Mouse (Mus musculus) thymus, adult 2 months (tissue): ENCODE data around the gene Ppfia1. TPM values are rescaled to one million over a fixed set of nuclear protein-coding genes. Genes with fewer than 3 reads are reported as not detected.

ENCODE experiments used
- DNase-seq: peaks from one replicate; pipeline ENCODE4 v3.0.0; 2021
- H3K27ac ChIP-seq: fragments of 200-500 bp; 2 replicates; pipeline ENCODE4 v1.5.1; 2012; ENCODE audit warnings: low read length, control low read depth; ENCODE audit not compliant: control insufficient read depth, insufficient read depth
- H3K27me3 ChIP-seq: fragments of 200-500 bp; 2 replicates; pipeline ENCODE4 v1.6.1; 2012; ENCODE audit warnings: mild to moderate bottlenecking, low read length, moderate library complexity, mixed read lengths; ENCODE audit not compliant: control insufficient read depth, insufficient read depth
- H3K36me3 ChIP-seq: fragments of 200-500 bp; 2 replicates; pipeline ENCODE4 v1.6.1; 2012; ENCODE audit warnings: mild to moderate bottlenecking, low read length, moderate library complexity; ENCODE audit not compliant: control insufficient read depth, insufficient read depth
- H3K4me1 ChIP-seq: fragments of 200-500 bp; replicated peaks from 2 replicates; pipeline ENCODE4 v1.6.1; 2012; ENCODE audit warnings: low read length; ENCODE audit not compliant: control insufficient read depth, insufficient read depth
- H3K4me3 ChIP-seq: fragments of 200-500 bp; 2 replicates; pipeline ENCODE4 v1.5.1; 2012; ENCODE audit warnings: mild to moderate bottlenecking, low read length, control low read depth, moderate library complexity; ENCODE audit not compliant: control insufficient read depth, insufficient read depth
- CTCF ChIP-seq: fragments of 200-500 bp; IDR thresholded peaks from 2 replicates; pipeline ENCODE4 v1.5.1; 2012; ENCODE audit warnings: mild to moderate bottlenecking, control low read depth, low read length, moderate library complexity, borderline replicate concordance; ENCODE audit not compliant: control insufficient read depth, poor library complexity, insufficient read depth; ENCODE audit errors: extremely low read depth
- POLR2A ChIP-seq: fragments of 200-500 bp; IDR thresholded peaks from 2 replicates; pipeline ENCODE4 v1.6.1; 2012; ENCODE audit warnings: mild to moderate bottlenecking, low read length, control low read depth, moderate library complexity; ENCODE audit not compliant: control insufficient read depth, poor library complexity, insufficient read depth; ENCODE audit errors: extremely low read depth
- WGBS: fragments of 180-500 bp; shearing (Covaris S2); methylation state at CpG from one replicate; pipeline ENCODE4 v1.1.7; 2018; 5-methylcytosine and 5-hydroxymethylcytosine counted together
- polyA plus RNA-seq: library from polyadenylated mRNA; depleted of rRNA; stranded (reverse); fragments of >200 nt; gene quantifications from 2 replicates; pipeline ENCODE4 v1.2.3, GENCODE M21; 2012

The Ppfia1 gene
- polyA plus RNA-seq, 1 experiment: 59.8 TPM

DNA sequence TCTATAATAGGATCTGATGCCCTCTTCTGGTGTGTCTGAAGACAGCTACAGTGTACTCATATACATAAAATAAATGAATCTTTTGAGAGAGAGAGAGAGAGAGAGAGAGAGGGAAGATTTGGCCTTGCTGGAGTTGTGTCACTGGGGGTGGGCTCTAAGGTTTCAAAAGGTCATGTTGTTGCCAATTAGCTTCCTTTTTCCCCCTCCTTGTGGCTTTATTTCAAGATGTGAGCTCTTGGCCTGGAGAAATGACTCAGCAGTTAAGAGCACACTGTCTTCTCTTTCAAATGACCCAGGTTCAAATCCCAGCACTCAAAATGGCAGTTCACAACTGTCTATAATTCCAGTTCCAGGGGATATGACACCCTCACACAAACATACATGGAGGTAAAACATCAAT, 14.6 kb upstream of the Ppfia1 start:
- H3K4me3 ChIP-seq: no peak overlapping the region
- no peaks in the 10 kb centered on the region for H3K4me1 ChIP-seq
- no peak overlapping the region for H3K27ac ChIP-seq
- no peaks in the 10 kb centered on the region for H3K27me3 ChIP-seq
- no peak for TF ChIP-seq POLR2A
- TF ChIP-seq CTCF: no peak
- no peaks in the 10 kb centered on the region for H3K36me3 ChIP-seq
- no peak for DNase-seq

DNA sequence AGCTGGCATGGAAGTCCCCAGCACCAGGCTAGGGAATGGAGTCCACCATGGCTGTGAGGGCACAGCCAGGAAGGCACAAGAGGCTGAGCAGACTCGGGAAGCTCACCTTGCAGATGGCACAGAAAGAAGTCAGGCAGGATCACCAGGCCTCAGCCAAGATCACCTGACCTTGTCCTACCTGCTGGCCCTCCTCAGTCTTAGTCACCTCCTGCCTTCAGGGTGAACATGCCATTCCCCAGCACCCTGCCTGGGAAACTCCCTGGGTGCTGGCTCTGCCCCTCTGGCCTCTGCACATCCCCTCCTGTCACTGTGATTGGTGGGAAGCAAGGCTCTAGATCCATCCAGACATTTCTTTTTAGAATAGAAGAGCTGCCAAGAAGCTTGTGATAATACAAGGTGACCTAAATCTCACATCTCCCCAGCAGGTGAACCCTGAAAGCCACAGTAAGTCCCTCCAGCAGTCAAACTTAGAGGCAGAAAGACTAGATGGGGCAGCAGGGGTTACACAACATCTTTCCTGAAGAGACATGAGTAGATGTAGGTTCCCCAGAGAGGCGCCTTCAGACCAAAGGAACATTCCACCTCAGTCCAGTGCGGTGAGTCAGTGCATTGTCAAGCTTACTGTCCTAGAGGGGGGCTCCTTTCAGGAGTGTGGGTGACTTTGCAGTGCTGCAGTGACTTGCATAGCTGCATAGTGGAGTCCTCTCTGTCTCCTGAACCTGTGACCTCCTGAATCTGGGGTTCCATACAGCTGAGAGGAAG, 13.6 kb upstream of the Ppfia1 start:
- WGBS: 85% methylated on average over 3 of the region's 3 CpGs
- TF ChIP-seq POLR2A (no peak), CTCF (no peak)
- no peak overlapping the region for H3K27ac ChIP-seq
- no peaks in the 10 kb centered on the region for H3K27me3 ChIP-seq
- no peak overlapping the region for H3K4me3 ChIP-seq
- no peak for DNase-seq
- H3K4me1 ChIP-seq: no peaks in the 10 kb centered on the region
- H3K36me3 ChIP-seq: no peaks in the 10 kb centered on the region

DNA sequence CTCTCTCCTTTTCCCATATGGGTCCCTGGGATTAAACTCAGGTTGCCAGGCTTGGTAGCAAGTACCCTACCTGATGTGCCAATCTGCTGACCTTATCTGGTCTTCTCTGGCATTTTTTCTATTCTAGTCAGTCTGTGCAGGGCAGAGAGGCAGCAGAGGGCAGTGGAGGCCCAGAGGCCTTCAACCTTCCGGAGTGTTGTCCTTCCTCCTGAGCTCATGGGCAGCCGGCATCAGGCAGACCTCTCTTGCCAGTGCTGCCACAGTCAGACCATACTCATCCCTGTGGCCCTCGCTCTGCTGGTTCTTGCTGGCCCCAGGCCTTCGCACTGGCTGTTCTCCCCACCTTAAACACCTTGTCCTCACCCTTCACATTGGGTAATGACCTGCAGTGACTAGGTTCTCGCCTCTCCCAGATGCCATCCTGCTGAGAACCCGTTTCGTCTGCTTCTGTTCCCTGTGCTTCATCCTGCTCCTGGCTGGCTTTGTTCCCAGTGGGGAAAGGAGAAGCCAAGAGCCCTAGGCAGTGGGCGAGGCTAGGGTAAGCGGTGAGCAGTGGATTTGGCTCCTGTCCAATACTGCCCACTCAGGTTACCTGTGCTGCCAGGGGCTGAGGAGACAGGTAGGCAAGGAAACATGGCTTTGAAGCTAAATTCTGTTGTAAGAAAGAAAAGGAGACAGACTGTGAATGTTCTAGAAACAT, 10.1 kb upstream of the Ppfia1 start:
- no peak overlapping the region for H3K4me3 ChIP-seq
- TF ChIP-seq CTCF (no peak), POLR2A (no peak)
- H3K4me1 ChIP-seq: peaks cover 11% of the 10 kb centered on the region
- 88% methylated on average over 9 of the region's 9 CpGs for WGBS
- no peak for DNase-seq
- H3K27ac ChIP-seq: no peak overlapping the region
- H3K27me3 ChIP-seq: no peaks in the 10 kb centered on the region
- no peaks in the 10 kb centered on the region for H3K36me3 ChIP-seq

DNA sequence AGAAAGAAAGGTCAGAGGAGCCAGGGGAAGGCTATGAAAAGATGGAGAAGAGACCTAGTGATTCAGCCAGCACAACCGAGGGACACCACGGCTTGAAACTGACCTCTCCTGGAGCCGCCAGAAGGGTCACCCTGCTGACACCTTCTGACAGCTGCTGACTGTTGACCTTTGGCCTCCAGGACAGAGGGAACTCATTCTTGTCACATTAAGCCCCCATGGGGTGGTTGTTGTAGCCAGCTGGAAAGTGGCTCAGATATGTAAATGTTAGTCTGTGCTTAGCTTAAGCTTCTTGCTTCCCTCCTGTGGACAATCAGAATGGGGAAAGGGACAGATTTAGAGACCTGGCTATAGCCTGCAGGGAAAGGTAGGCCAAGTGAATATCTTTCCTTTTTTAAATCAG, 8.5 kb upstream of the Ppfia1 start:
- no peak overlapping the region for H3K4me3 ChIP-seq
- TF ChIP-seq CTCF: no peak
- no peak for TF ChIP-seq POLR2A
- WGBS: 80% methylated on average over 3 of the region's 3 CpGs
- peaks cover 11% of the 10 kb centered on the region for H3K4me1 ChIP-seq
- no peaks in the 10 kb centered on the region for H3K36me3 ChIP-seq
- H3K27me3 ChIP-seq: no peaks in the 10 kb centered on the region
- DNase-seq: no peak
- H3K27ac ChIP-seq: no peak overlapping the region

DNA sequence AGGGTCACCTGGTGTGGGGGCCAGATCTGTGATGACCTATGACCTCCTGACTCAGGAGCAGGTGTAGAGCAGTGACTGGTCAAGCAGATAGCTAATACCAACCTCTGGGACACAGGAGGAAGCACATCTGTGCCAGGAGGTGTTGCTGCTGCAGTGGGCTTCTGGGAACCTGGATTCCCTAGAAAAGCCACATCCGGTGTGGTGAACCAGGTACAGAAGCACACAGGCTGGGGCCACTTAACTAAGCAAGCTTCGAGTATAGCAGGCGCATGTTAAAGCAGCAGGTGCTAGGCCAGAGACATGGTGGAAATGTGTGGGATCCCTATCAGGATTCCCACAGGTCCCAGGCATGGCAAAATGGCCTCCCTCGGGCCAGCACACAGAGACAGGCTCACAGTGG, 7.1 kb upstream of the Ppfia1 start:
- Histone ChIP-seq H3K36me3 (no peaks in the 10 kb centered on the region), H3K27ac (no peak overlapping the region), H3K27me3 (no peaks in the 10 kb centered on the region), H3K4me3 (no peak overlapping the region), H3K4me1 (peaks cover 11% of the 10 kb centered on the region)
- peak; percentile 35 for DNase-seq
- 46% methylated on average over 4 of the region's 4 CpGs for WGBS
- no peak for TF ChIP-seq POLR2A
- TF ChIP-seq CTCF: no peak

DNA sequence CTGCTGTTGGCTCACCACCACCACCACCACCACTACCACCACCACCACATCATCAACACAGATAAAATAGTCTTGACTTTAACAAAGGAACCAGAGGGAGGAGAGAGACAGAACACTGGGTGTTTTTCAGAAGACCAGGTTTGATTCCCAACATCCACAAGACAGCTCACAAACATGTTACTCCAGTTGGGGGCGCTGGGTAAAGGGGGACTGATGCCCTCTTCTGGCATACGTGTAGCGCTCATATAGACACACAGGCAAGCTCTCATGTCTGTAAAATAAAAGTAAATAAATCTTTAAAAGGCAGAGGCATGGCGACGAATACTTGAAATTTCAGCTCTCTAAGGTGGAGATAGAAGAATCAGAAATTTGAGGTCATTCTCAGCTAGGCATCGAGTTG, 5.0 kb upstream of the Ppfia1 start:
- Histone ChIP-seq H3K36me3 (no peaks in the 10 kb centered on the region), H3K27ac (no peak overlapping the region), H3K27me3 (no peaks in the 10 kb centered on the region), H3K4me3 (no peak overlapping the region), H3K4me1 (peaks cover 13% of the 10 kb centered on the region)
- TF ChIP-seq CTCF: no peak
- no peak for TF ChIP-seq POLR2A
- DNase-seq: peak; percentile 22
- WGBS: 57% methylated on average over 6 of the region's 6 CpGs

DNA sequence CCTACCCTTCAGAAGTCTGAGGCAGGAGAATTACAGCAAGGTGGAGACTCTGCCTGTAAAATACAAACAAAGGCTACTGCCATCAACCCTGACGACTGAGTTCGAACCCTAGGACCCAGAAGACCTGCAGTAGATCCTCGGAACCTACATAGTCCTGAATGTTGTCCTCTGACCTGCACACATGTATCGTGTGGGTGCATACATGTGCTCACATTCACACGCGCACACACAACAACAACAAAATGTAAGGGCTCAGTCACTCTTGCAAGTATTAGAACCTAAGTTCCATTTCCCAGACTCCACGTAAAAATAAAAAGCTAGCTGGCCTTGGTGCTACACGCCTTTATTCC, 569 bp upstream of the Ppfia1 start:
- Histone ChIP-seq H3K36me3 (peaks cover 4% of the 10 kb centered on the region; the same call in 1 of the 2 replicates), H3K4me3 (peak overlapping the region; percentile 63), H3K27me3 (no peaks in the 10 kb centered on the region), H3K27ac (peak overlapping the region; percentile 42; the same call in 1 of the 2 replicates), H3K4me1 (peaks cover 14% of the 10 kb centered on the region)
- no peak for TF ChIP-seq CTCF
- no peak for DNase-seq
- WGBS: 39% methylated on average over 8 of the region's 8 CpGs
